6 mouse cellular contexts compared by ENCODE assay signal in genomic region chr10:117598951-117599572, GRCm38 (mm10). TPM values are rescaled to one million over a fixed set of nuclear protein-coding genes. Genes with fewer than 3 reads are reported as not detected.
A peak's percentile ranks its signal among the peaks of the same experiment; 100 is the strongest.
DNase-seq lines count a peak whose midpoint lies in the region; ATAC-seq and TF ChIP-seq lines count a peak whose summit lies in the region.
"Not testable (repeated sequence)": the region's sequence is repeated elsewhere in the genome, so short reads cannot be mapped to it uniquely, and the experiment has no call there.

No protein-coding gene starts in this region.

- DNase-seq in A20 (ENCODE audit: low read depth, low spot score) = peak; percentile 34
- DNase-seq in ES-E14 (ENCODE audit: low read depth, low spot score) = peak; percentile 25
- peak; percentile 94 for DNase-seq in adipocyte (ENCODE audit: low spot score)
- DNase-seq in liver, postnatal 0 days = peak; percentile 21
- DNase-seq in spleen, adult 2 months (ENCODE audit: low read depth in 1 of 2, low spot score in 2 of 2) = peak; percentile 37 to 60

- H3K27me3 ChIP-seq in liver, postnatal 0 days (ENCODE audit: insufficient read depth, low read length); spleen, adult 2 months (ENCODE audit: control insufficient read depth, insufficient read depth, low read length): not testable (repeated sequence)

- not testable (repeated sequence) for TF ChIP-seq POLR2A in spleen, adult 2 months (IDR thresholded peaks at IDR 0.05; ENCODE audit: low read depth, low read length)

- not testable (repeated sequence) for H3K36me3 ChIP-seq in ES-E14 (ENCODE audit: control insufficient read depth, insufficient read depth, low read length, poor library complexity, severe bottlenecking); liver, postnatal 0 days (replicated peaks; ENCODE audit: insufficient read depth, low read length); spleen, adult 2 months (ENCODE audit: control insufficient read depth, insufficient read depth, low read length)

- TF ChIP-seq CTCF in liver, postnatal 0 days (IDR thresholded peaks at IDR 0.05; ENCODE audit: low read depth); spleen, adult 2 months (IDR thresholded peaks at IDR 0.05; ENCODE audit: extremely low read depth, insufficient read depth, insufficient read length, insufficient replicate concordance): not testable (repeated sequence)

- H3K9ac ChIP-seq in ES-E14 (ENCODE audit: insufficient read depth, low read depth, low read length, poor library complexity, severe bottlenecking); liver, postnatal 0 days (replicated peaks): not testable (repeated sequence)

- not testable (repeated sequence) for H3K4me3 ChIP-seq in ES-E14 (ENCODE audit: insufficient read depth in 1 of 2, low read depth in 1 of 2, low read length in 2 of 2, poor library complexity in 1 of 2, severe bottlenecking in 1 of 2); liver, postnatal 0 days (ENCODE audit: low read depth, low read length); spleen, adult 2 months (ENCODE audit: extremely low read depth, insufficient read depth, insufficient read length)

- not testable (repeated sequence) for H3K27ac ChIP-seq in ES-E14 (ENCODE audit: insufficient read depth, low read depth, low read length, poor library complexity, severe bottlenecking); liver, postnatal 0 days (ENCODE audit: low read depth); spleen, adult 2 months (ENCODE audit: insufficient read depth, low read length)

- ATAC-seq in liver, postnatal 0 days = not testable (repeated sequence)
- ATAC-seq in monocyte, adult 5-6 weeks (replicated peaks; ENCODE audit: insufficient number of reproducible peaks, low FRiP score, low TSS enrichment, poor library complexity, severe bottlenecking) = 0 out of 2 replicates have a peak, but pooled peaks have one; percentile 20

- not testable (repeated sequence) for H3K9me3 ChIP-seq in ES-E14 (ENCODE audit: control insufficient read depth, insufficient read depth, low read depth, low read length); liver, postnatal 0 days (ENCODE audit: low read length)

- not testable (repeated sequence) for H3K4me2 ChIP-seq in liver, postnatal 0 days (ENCODE audit: low read depth, low read length)

- TF ChIP-seq EP300 in liver, postnatal 0 days (IDR thresholded peaks at IDR 0.05; ENCODE audit: low read depth) = not testable (repeated sequence)

- in situ Hi-C loops in ES-E14 (cut with MboI; ENCODE audit: low sequenced_read_pairs in 2 of 2, unreplicated experiment in 2 of 2) = not testable (repeated sequence)

- 69% methylated on average over 8 of the region's 8 CpGs for WGBS in liver, postnatal 0 days (ENCODE audit: insufficient replicate concordance)
- 69% methylated on average over 8 of the region's 8 CpGs for whole genome bisulfite sequencing in spleen, adult 2 months

- not testable (repeated sequence) for H3K4me1 ChIP-seq in ES-E14 (ENCODE audit: control insufficient read depth in 2 of 2, insufficient read depth in 2 of 2, low read length in 2 of 2, poor library complexity in 1 of 2); liver, postnatal 0 days (ENCODE audit: insufficient read depth)
- peaks cover 22% of the 10 kb centered on the region for H3K4me1 ChIP-seq in spleen, adult 2 months (ENCODE audit: control insufficient read depth, insufficient read depth, insufficient read length)

RNA-seq across cellular contexts. Expression of gene Cpm, which starts 30.2 kb away (rescaled TPM):
- total RNA-seq in ES-E14 (2012; rRNA removed) = 4.6 and 4.8 TPM in 2 replicates
- 7.0 and 7.7 TPM in 2 replicates for polyA plus RNA-seq in liver, postnatal 0 days (2015; fragmentation: Nextera tagmentation; extraction: Ambion mirVana)
- 2.1 to 7.3 TPM (median 4.2 TPM) in 3 replicates for total RNA-seq in monocyte, adult 5-6 weeks (2017)
- polyA plus RNA-seq in spleen, adult 2 months (2012; rRNA removed) = 10.1 and 19.0 TPM in 2 replicates

Comparison
In these comparisons a context has a peak if more than half of its experiments do, and no peak if none do; other contexts are left out.
1. DNase-seq: peak in every context shown above with its lines; median percentile 94 in adipocyte; 48 in spleen, adult 2 months; 34 in A20; 25 in ES-E14; 21 in liver, postnatal 0 days.